Mouse (Mus musculus) lung, embryonic 15.5 days (tissue): ENCODE results near the gene Ypel1. TPM values are rescaled to one million over a fixed set of nuclear protein-coding genes. Genes with fewer than 3 reads are reported as not detected.

Experiments
- ATAC-seq: fragments of 200-750 bp; cut with Nextera tagmentation; 2 replicates; pipeline ENCODE4 v1.8.0; 2017; ENCODE audit warnings: moderate number of reproducible peaks, borderline replicate concordance; ENCODE audit not compliant: low FRiP score, low TSS enrichment; ENCODE audit errors: extremely low read depth
- H3K27ac ChIP-seq: fragments of 300-500 bp; sonication (generic); 2 replicates; pipeline ENCODE4 v1.5.1; 2015; ENCODE audit warnings: moderate library complexity, mild to moderate bottlenecking, inconsistent platforms
- H3K27me3 ChIP-seq: fragments of 300-500 bp; sonication (generic); 2 replicates; pipeline ENCODE4 v1.6.1; 2015; ENCODE audit warnings: inconsistent platforms
- H3K36me3 ChIP-seq: fragments of 300-500 bp; sonication (generic); 2 replicates; pipeline ENCODE4 v1.6.1; 2015; ENCODE audit warnings: inconsistent platforms
- H3K4me1 ChIP-seq: fragments of 300-500 bp; sonication (generic); 2 replicates; pipeline ENCODE4 v1.6.1; 2015; ENCODE audit warnings: inconsistent platforms
- H3K4me2 ChIP-seq: fragments of 300-500 bp; sonication (generic); 2 replicates; pipeline ENCODE4 v1.6.1; 2015; ENCODE audit warnings: inconsistent platforms, mild to moderate bottlenecking, moderate library complexity
- H3K4me3 ChIP-seq: fragments of 300-500 bp; sonication (generic); 2 replicates; pipeline ENCODE4 v1.5.1; 2015; ENCODE audit warnings: mild to moderate bottlenecking, inconsistent platforms
- H3K9ac ChIP-seq: fragments of 300-500 bp; sonication (generic); 2 replicates; pipeline ENCODE4 v1.6.1; 2015; ENCODE audit warnings: inconsistent platforms
- H3K9me3 ChIP-seq: fragments of 300-500 bp; sonication (generic); 2 replicates; pipeline ENCODE4 v1.6.1; 2016; ENCODE audit warnings: inconsistent platforms
- WGBS: fragments of 180-500 bp; shearing (Covaris S2); methylation state at CpG from one replicate; pipeline ENCODE4 v1.1.7; 2015; 5-methylcytosine and 5-hydroxymethylcytosine counted together
- polyA plus RNA-seq: library from polyadenylated mRNA; unstranded; fragments of >200 nt; fragmentation: Nextera tagmentation; extraction: Ambion mirVana; gene quantifications from 2 replicates; pipeline ENCODE4 v1.2.1, GENCODE M21; 2015

Gene Ypel1
- polyA plus RNA-seq, 1 experiment from 2014 or later: 26.7 TPM

GRCm38 (mm10) chr16:17055584-17055983, 13.9 kb upstream of the Ypel1 start:
- Histone ChIP-seq H3K4me1 (no peaks in the 10 kb centered on the region), H3K27me3 (no peaks in the 10 kb centered on the region), H3K9ac (no peak overlapping the region), H3K9me3 (no peaks in the 10 kb centered on the region), H3K27ac (no peak overlapping the region), H3K4me2 (no peak overlapping the region), H3K4me3 (no peak overlapping the region), H3K36me3 (no peaks in the 10 kb centered on the region)
- ATAC-seq: no peak
- WGBS: 77% methylated on average over 3 of the region's 3 CpGs

- 53% methylated on average over 1 of the region's 1 CpGs for WGBS
- Histone ChIP-seq H3K4me3 (no peak overlapping the region), H3K4me2 (no peak overlapping the region), H3K27ac (no peak overlapping the region), H3K27me3 (no peaks in the 10 kb centered on the region), H3K9ac (no peak overlapping the region), H3K4me1 (no peaks in the 10 kb centered on the region), H3K36me3 (no peaks in the 10 kb centered on the region), H3K9me3 (no peaks in the 10 kb centered on the region)
- ATAC-seq: no peak
Observed at GRCm38 (mm10) chr16:17062338-17062737, 7.2 kb upstream of the Ypel1 start.

- WGBS: 84% methylated on average over 2 of the region's 2 CpGs
- Histone ChIP-seq H3K36me3 (no peaks in the 10 kb centered on the region), H3K4me2 (no peak overlapping the region), H3K9me3 (no peaks in the 10 kb centered on the region), H3K27ac (no peak overlapping the region), H3K9ac (no peak overlapping the region), H3K4me3 (no peak overlapping the region), H3K27me3 (no peaks in the 10 kb centered on the region), H3K4me1 (peaks cover 6% of the 10 kb centered on the region; the same call in 1 of the 2 replicates)
- no peak for ATAC-seq
Observed at GRCm38 (mm10) chr16:17067552-17067951, 1.9 kb upstream of the Ypel1 start.

- Histone ChIP-seq H3K36me3 (no peaks in the 10 kb centered on the region), H3K27me3 (no peaks in the 10 kb centered on the region), H3K27ac (no peak overlapping the region), H3K9me3 (no peaks in the 10 kb centered on the region), H3K4me1 (peaks cover 6% of the 10 kb centered on the region; the same call in 1 of the 2 replicates), H3K4me3 (peak overlapping the region; percentile 84), H3K4me2 (peak overlapping the region; percentile 84), H3K9ac (peak overlapping the region; percentile 77; the same call in 1 of the 2 replicates)
- WGBS: 36% methylated on average over 6 of the region's 6 CpGs
- no peak for ATAC-seq
Observed at GRCm38 (mm10) chr16:17070716-17071115, 1.2 kb downstream of the Ypel1 start.

GRCm38 (mm10) chr16:17073000-17073399, 3.5 kb downstream of the Ypel1 start:
- Histone ChIP-seq H3K27ac (no peak overlapping the region), H3K4me1 (peaks cover 15% of the 10 kb centered on the region), H3K4me2 (no peak overlapping the region), H3K9ac (no peak overlapping the region), H3K36me3 (no peaks in the 10 kb centered on the region; the same call in 1 of the 2 replicates), H3K27me3 (no peaks in the 10 kb centered on the region), H3K9me3 (no peaks in the 10 kb centered on the region), H3K4me3 (no peak overlapping the region)
- ATAC-seq: no peak
- WGBS: 87% methylated on average over 7 of the region's 7 CpGs

- Histone ChIP-seq H3K4me2 (no peak overlapping the region), H3K36me3 (no peaks in the 10 kb centered on the region; the same call in 1 of the 2 replicates)
- 95% methylated on average over 2 of the region's 2 CpGs for WGBS
Observed at GRCm38 (mm10) chr16:17076301-17076700, 6.8 kb downstream of the Ypel1 start.

GRCm38 (mm10) chr16:17076869-17077268, 7.4 kb downstream of the Ypel1 start:
- ATAC-seq: no peak
- Histone ChIP-seq H3K4me3 (no peak overlapping the region), H3K9ac (no peak overlapping the region), H3K9me3 (no peaks in the 10 kb centered on the region), H3K27ac (no peak overlapping the region), H3K4me2 (no peak overlapping the region), H3K36me3 (no peaks in the 10 kb centered on the region; the same call in 1 of the 2 replicates), H3K4me1 (peaks cover 9% of the 10 kb centered on the region; the same call in 1 of the 2 replicates), H3K27me3 (no peaks in the 10 kb centered on the region)

More at GRCm38 (mm10) chr16:17076301-17076700, 6.8 kb downstream of the Ypel1 start:
- no peak for ATAC-seq
- Histone ChIP-seq H3K9me3 (no peaks in the 10 kb centered on the region), H3K9ac (no peak overlapping the region), H3K4me3 (no peak overlapping the region), H3K27me3 (no peaks in the 10 kb centered on the region), H3K4me1 (peaks cover 9% of the 10 kb centered on the region; the same call in 1 of the 2 replicates), H3K27ac (no peak overlapping the region)

GRCm38 (mm10) chr16:17078101-17078500, 8.6 kb downstream of the Ypel1 start:
- H3K36me3 ChIP-seq: peaks cover 10% of the 10 kb centered on the region; the same call in 1 of the 2 replicates
- H3K27ac ChIP-seq: peak overlapping the region; percentile 67
- WGBS: 40% methylated on average over 7 of the region's 7 CpGs
- peaks cover 9% of the 10 kb centered on the region; the same call in 1 of the 2 replicates for H3K4me1 ChIP-seq
- H3K4me2 ChIP-seq: no peak overlapping the region
- no peaks in the 10 kb centered on the region for H3K27me3 ChIP-seq
- H3K9ac ChIP-seq: no peak overlapping the region
- ATAC-seq: peak; percentile 79; the same call in 1 of the 2 replicates
- H3K4me3 ChIP-seq: no peak overlapping the region
- H3K9me3 ChIP-seq: no peaks in the 10 kb centered on the region

- Histone ChIP-seq H3K4me3 (no peak overlapping the region), H3K27me3 (no peaks in the 10 kb centered on the region), H3K27ac (no peak overlapping the region), H3K4me1 (peaks cover 7% of the 10 kb centered on the region; the same call in 1 of the 2 replicates), H3K36me3 (peaks cover 49% of the 10 kb centered on the region), H3K4me2 (no peak overlapping the region), H3K9me3 (no peaks in the 10 kb centered on the region), H3K9ac (no peak overlapping the region)
- 71% methylated on average over 6 of the region's 6 CpGs for WGBS
- ATAC-seq: no peak
Observed at GRCm38 (mm10) chr16:17082121-17082792, 12.8 kb downstream of the Ypel1 start.

GRCm38 (mm10) chr16:17085636-17086035, 16.1 kb downstream of the Ypel1 start:
- WGBS: 86% methylated on average over 4 of the region's 4 CpGs
- no peak for ATAC-seq
- H3K36me3 ChIP-seq: peaks cover 82% of the 10 kb centered on the region

GRCm38 (mm10) chr16:17086241-17086640, 16.7 kb downstream of the Ypel1 start:
- no peak overlapping the region for H3K27ac ChIP-seq
- WGBS: 66% methylated on average over 3 of the region's 3 CpGs

More at GRCm38 (mm10) chr16:17085636-17086035, 16.1 kb downstream of the Ypel1 start:
- H3K4me2 ChIP-seq: no peak overlapping the region
- H3K9me3 ChIP-seq: no peaks in the 10 kb centered on the region
- no peak overlapping the region for H3K27ac ChIP-seq
- H3K4me3 ChIP-seq: no peak overlapping the region
- no peak overlapping the region for H3K9ac ChIP-seq
- H3K27me3 ChIP-seq: no peaks in the 10 kb centered on the region
- H3K4me1 ChIP-seq: no peaks in the 10 kb centered on the region

GRCm38 (mm10) chr16:17086669-17087193, 17.2 kb downstream of the Ypel1 start:
- Histone ChIP-seq H3K36me3 (peaks cover 92% of the 10 kb centered on the region), H3K9ac (no peak overlapping the region)

More at GRCm38 (mm10) chr16:17086241-17086640, 16.7 kb downstream of the Ypel1 start:
- no peak for ATAC-seq
- no peaks in the 10 kb centered on the region for H3K27me3 ChIP-seq
- no peaks in the 10 kb centered on the region for H3K4me1 ChIP-seq
- no peak overlapping the region for H3K4me2 ChIP-seq
- H3K9ac ChIP-seq: no peak overlapping the region
- H3K36me3 ChIP-seq: peaks cover 88% of the 10 kb centered on the region
- H3K4me3 ChIP-seq: no peak overlapping the region
- no peaks in the 10 kb centered on the region for H3K9me3 ChIP-seq

More at GRCm38 (mm10) chr16:17086669-17087193, 17.2 kb downstream of the Ypel1 start:
- Histone ChIP-seq H3K9me3 (no peaks in the 10 kb centered on the region), H3K27me3 (no peaks in the 10 kb centered on the region), H3K4me1 (no peaks in the 10 kb centered on the region), H3K27ac (no peak overlapping the region), H3K4me3 (no peak overlapping the region), H3K4me2 (no peak overlapping the region)
- no peak for ATAC-seq
- WGBS: 76% methylated on average over 13 of the region's 13 CpGs
